Mouse (Mus musculus) ZHBTc4 (cell line): ENCODE results near the gene Gm20696.
A peak's percentile ranks its signal among the peaks of the same experiment; 100 is the strongest.

ENCODE experiments used
- DNase-seq: peaks from one replicate; pipeline ENCODE4 v3.0.0-alpha.2; 2011; ENCODE audit warnings: low read depth, low spot score

Gm20696 gene

GRCm38 (mm10) chr6:99573343-99573742, 93.3 kb downstream of the Gm20696 start:
- peak; percentile 12 for DNase-seq

- DNase-seq: no peak
Measured at GRCm38 (mm10) chr6:99572071-99572470, 94.5 kb downstream of the Gm20696 start.

DNA sequence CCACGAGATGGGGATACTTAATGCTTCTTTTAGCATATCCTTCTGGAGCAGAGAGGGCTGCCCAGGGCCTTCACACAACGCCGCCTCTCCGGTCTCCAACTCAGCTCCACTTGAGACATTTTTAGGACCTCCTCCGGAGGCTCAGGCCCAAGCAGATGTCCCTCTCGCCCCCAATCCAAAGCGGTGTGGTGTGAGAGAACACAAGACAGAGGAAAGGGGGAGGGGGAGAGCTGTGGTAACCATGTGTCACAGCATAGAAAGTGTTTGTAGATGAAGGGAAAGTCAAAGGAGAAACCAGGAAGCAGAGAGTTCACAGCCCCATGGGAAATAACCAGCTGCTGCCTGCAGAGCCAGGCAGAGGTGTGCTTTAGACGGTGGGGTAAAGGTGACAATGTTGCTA, 99.7 kb downstream of the Gm20696 start:
- DNase-seq: no peak

- no peak for DNase-seq
Measured at GRCm38 (mm10) chr6:99564766-99565165, 101.8 kb downstream of the Gm20696 start.

DNA sequence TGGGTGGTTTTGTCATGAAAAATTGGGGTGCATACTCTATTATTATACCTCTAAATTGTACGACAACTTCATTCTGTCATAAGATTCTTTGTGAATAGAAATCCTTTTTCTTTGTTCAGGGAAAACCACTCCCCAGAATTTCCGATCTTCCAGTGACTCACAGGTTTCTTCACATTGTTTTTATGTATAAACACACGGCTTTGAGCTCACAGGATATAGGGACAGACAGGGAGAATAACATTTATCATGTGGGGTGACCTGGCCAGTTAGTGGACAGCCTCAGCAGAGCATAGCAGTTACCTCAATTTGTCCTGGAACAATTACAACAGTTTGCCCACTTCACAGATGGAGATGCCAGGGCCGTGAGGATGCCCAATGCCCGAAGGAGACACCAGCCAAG, 109.6 kb downstream of the Gm20696 start:
- DNase-seq: no peak

- DNase-seq: no peak
Measured at GRCm38 (mm10) chr6:99552816-99553215, 113.8 kb downstream of the Gm20696 start.

- no peak for DNase-seq
Measured at GRCm38 (mm10) chr6:99546416-99546815, 120.2 kb downstream of the Gm20696 start.

- no peak for DNase-seq
Measured at GRCm38 (mm10) chr6:99545437-99545836, 121.2 kb downstream of the Gm20696 start.

DNA sequence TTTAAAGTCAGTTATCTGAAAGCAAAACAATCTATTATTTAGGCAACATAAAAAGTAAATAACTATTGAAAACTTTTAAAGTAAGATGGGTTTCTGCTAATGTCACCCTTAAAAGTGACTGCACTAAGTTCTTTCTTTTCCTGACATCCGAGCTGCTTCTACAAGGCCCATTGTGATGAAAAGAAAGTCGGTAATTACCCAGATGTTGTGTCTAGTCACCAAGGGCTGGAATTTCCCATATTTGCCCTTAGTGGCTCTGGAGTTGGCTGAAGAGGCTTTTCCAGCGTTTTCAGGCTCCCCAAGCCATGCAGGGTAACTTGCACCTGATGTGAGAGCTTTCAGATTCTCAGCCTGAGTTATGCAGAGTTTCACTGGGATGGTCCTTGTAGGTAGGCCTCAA, 125.5 kb downstream of the Gm20696 start:
- peak; percentile 52 for DNase-seq

DNA sequence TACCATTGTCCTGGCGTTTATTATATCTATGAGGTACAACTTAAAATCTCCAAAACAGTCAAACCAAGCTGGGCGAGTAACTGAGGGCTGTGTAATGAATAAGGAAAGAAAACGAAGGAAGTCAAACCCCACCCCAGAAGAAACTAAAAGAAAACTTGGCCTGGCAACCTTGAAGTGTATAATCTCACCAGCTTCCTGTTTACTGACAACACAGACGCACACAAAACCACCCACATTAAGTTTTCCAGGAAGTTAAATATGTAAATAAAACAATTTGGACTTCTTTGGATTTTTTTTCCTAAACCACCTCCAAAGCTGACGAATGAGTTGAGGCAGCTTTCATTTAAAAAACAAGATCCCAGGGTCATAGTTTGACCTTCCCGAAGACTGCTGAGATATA, 125.9 kb downstream of the Gm20696 start:
- no peak for DNase-seq

DNA sequence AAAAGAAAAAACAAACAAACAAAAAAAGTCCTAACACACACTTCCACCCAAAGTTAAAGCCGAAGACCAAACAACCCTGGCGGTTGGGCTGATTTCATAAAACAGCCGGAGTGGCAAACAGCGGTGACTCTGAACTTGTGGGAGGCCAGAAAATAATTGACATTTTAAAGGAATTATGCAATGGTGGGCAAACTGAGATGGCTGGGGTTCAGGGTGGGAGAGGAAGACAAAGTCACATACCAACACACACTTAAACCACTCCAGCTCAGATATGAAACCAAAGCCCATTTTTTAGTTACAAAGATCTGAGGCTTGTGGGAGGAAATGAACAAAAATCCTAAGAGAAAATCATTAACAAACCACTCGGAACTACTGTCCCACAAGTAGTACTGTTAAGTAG, 126.5 kb downstream of the Gm20696 start:
- no peak for DNase-seq

DNA sequence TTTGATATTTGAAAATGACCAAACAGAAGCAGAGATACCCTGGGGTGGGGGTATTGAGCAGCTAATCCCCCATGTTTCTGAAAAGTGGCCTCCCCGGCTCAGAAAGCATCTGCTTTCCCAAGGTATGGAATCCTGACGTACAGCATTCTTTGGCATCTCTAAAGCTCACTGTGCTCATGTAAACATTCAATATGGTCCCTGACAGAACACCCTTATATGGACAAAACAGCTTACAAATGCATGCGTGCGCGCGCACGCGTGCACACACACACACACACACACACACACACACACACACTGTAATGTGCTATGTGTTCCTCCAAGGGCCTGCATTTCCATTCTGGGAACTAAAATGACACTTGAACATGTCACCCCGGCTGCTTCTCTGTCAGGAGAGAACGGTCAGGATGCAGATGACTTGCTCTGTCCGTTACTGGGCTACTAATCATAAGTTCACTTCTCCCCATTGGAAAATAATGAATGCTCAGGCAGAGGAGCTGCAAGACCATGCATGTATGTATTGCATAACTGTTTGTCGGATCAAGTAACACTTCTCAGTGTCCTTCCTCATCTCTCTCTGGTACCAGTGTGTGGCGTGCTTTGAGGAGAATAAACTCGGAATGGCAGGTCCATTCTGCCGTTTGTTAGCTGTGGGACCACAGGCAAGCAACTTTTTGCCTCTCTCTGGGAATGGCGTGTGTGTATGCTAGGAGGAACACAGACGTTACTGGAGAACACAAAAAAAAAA, 128.2 kb downstream of the Gm20696 start:
- no peak for DNase-seq

- no peak for DNase-seq
Measured at GRCm38 (mm10) chr6:99534211-99534745, 132.3 kb downstream of the Gm20696 start.

GRCm38 (mm10) chr6:99532458-99532857, 134.1 kb downstream of the Gm20696 start:
- no peak for DNase-seq

DNA sequence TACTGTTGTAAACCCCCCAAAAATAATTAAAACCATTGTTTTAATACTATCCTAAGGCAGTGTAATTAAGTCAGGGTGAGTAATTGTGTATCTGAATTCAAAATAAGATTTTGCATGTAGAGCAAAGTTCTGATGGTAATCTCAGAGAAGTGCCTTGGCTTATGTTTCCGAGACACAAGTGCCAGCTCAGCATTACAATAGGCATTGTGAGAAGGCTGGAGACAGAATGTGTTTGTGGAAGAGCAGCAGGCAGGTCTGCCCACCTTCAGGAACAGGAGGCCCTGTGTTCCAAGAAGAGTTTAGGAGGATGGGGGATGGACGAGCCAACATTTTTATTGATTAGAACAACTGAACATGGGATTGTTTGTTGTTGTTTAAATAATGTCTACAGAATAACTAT, 137.6 kb downstream of the Gm20696 start:
- no peak for DNase-seq

- DNase-seq: peak; percentile 44
Measured at GRCm38 (mm10) chr6:99527457-99528105, 139.0 kb downstream of the Gm20696 start.

DNA sequence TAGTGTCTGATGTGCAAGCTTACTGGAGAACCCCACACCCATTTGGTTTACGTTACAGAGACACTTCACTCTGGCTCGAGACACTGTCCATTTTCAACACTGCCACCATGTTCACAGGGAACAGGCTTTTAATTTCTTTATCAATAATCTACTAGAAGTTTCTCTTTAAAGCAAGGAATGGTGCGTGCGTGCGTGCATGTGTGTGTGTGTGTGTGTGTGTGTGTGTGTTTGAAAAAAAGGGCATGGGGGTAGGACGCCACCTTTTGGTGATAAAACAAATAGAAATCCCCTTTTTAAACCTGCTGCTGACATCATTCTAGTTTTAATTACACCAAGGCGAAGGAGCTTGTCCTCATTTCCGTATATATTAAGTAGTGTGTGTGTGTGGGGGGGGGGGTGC, 141.2 kb downstream of the Gm20696 start:
- DNase-seq: peak; percentile 15

DNA sequence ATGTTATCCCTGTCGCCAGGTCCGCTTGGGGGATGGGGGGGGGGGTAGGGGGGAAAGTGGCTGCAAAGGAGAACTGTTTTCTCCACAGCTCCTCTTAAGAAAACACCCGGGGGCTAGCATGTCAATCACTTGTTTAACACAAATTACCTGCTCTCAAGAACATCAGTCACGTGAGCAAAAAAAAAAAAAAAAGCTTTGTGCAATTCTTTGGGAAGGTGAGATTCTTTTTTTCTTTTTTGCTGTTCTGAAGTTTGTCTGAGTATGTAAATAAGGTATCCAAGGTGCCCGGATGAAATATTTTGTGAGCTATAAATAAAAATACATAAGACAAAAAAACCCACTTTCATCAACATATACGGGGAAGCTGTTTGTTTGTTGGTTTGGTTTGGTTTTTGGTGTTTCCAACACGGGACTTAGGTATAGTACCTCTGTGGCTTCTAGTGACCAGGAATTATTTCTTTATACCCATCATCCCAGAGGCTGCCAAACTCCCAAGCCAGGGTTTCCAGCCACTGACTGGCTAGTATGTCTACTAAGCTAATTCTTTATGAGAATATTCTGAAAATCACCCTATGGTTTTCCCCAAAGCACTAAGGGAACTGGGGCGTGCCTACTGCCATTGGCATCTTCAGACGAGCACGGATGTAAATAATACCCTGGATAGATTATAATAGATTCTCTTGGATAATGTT, 142.8 kb downstream of the Gm20696 start:
- no peak for DNase-seq

DNA sequence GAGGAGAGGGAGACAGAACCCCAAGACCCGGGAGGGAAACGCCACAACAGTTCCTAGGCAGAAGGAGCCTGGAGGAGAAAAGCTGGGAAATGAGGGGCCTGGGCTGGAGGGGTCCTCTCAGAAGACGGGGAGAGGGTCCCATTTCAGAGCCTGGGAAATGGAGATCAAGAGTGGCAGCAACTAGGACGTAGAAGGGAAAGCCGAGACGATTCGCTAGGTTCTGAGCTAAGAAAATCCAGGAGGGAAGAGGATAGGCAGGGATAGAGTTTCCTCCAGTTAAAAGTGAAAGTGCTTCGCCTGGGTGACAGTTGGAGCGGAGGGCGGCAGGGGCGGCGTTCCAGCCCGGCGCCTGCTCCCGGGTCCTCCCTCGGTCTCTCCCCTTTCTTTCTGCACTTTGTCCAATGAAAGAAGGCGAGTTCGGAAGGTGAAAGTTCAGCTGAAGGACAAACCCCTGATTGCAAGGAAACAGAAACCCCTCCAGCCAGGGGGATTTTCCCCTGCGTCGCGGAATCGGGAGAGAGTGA, 143.4 kb downstream of the Gm20696 start:
- peak; percentile 83 for DNase-seq

GRCm38 (mm10) chr6:99522359-99523108, 144.1 kb downstream of the Gm20696 start, which contains the start of gene Foxp1:
Gene Foxp1 (minus strand): TSS chr6:99522721.
- peak; percentile 71 for DNase-seq

- peak; percentile 60 for DNase-seq
Measured at GRCm38 (mm10) chr6:99521641-99522358, 144.8 kb downstream of the Gm20696 start.
